Mouse (Mus musculus) liver, adult 2 months (tissue): ENCODE data around the gene Fgfr2.

Experiments
- CTCF ChIP-seq: fragments of 200-500 bp; IDR thresholded peaks from 2 replicates; pipeline ENCODE4 v1.5.1; 2011; ENCODE audit warnings: low read depth, low read length, control low read depth
- POLR2A ChIP-seq: fragments of 200-500 bp; IDR thresholded peaks from 2 replicates; pipeline ENCODE4 v1.6.1; 2011; ENCODE audit warnings: low read length, control low read depth; ENCODE audit not compliant: insufficient read depth; ENCODE audit errors: extremely low read depth

GRCm38 (mm10) chr7:131776191-131776752 lies 1346.9 kb downstream of the Fgfr2 start:
- TF ChIP-seq CTCF = no peak
- TF ChIP-seq POLR2A = no peak
